Mouse (Mus musculus) CH12.LX (cell line): Measurements from ENCODE around the gene Aldh5a1. TPM values are rescaled to one million over a fixed set of nuclear protein-coding genes. Genes with fewer than 3 reads are reported as not detected.

Experiments
- DNase-seq: peaks from one replicate; pipeline ENCODE4 v3.0.0-alpha.2; 2013; ENCODE audit errors: extremely low read depth
- H3K27ac ChIP-seq: 2 replicates; pipeline ENCODE4 v1.5.1; 2012; ENCODE audit warnings: low read depth, mild to moderate bottlenecking, control low read depth, moderate library complexity; ENCODE audit not compliant: insufficient read depth
- H3K27me3 ChIP-seq: replicated peaks from 2 replicates; pipeline ENCODE3; 2012; ENCODE audit warnings: inconsistent platforms
- H3K36me3 ChIP-seq, 2 experiments: replicated peaks in 1 of 2; 2 replicates each; pipeline versions ENCODE3 to v1.6.1; 2012; ENCODE audit warnings: inconsistent platforms in 1 of 2, low read length in 1 of 2, mild to moderate bottlenecking in 1 of 2, mixed read lengths in 1 of 2, moderate library complexity in 1 of 2; ENCODE audit not compliant: control insufficient read depth in 1 of 2, insufficient read depth in 1 of 2
- H3K4me1 ChIP-seq, 2 experiments: 2 replicates each; pipeline ENCODE4 v1.6.1; 2012; ENCODE audit warnings: inconsistent platforms in 1 of 2, moderate library complexity in 1 of 2; ENCODE audit not compliant: insufficient read depth in 2 of 2, control insufficient read depth in 1 of 2
- H3K4me2 ChIP-seq: 2 replicates; pipeline ENCODE4 v1.6.1; 2012; ENCODE audit warnings: low read depth, mild to moderate bottlenecking, control low read depth; ENCODE audit not compliant: poor library complexity, insufficient read depth, severe bottlenecking
- H3K4me3 ChIP-seq, 3 experiments: fragments of 150-350 bp in 1 of 3; sonication (generic) in 1 of 3; replicated peaks in 1 of 3; 2 replicates each; pipeline versions ENCODE3 to v1.5.1; 2011 to 2012; ENCODE audit warnings: low read depth in 2 of 3, low read length in 2 of 3, mild to moderate bottlenecking in 2 of 3, moderate library complexity in 2 of 3, control low read depth in 1 of 3, improper control_type of control experiment in 1 of 3, inconsistent platforms in 1 of 3, mixed read lengths in 1 of 3; ENCODE audit not compliant: poor library complexity in 1 of 3
- H3K79me2 ChIP-seq: replicated peaks from 2 replicates; pipeline ENCODE4 v1.6.1; 2012; ENCODE audit warnings: mild to moderate bottlenecking, moderate library complexity; ENCODE audit not compliant: control insufficient read depth, poor library complexity, insufficient read depth, severe bottlenecking; ENCODE audit errors: extremely low read depth
- H3K9ac ChIP-seq: 2 replicates; pipeline ENCODE4 v1.6.1; 2012; ENCODE audit warnings: low read depth, mild to moderate bottlenecking, control low read depth, moderate library complexity; ENCODE audit not compliant: insufficient read depth
- H3K9me3 ChIP-seq: replicated peaks from 2 replicates; pipeline ENCODE3; 2012; ENCODE audit warnings: low read length, inconsistent platforms, mixed read lengths
- E2F4 ChIP-seq: IDR thresholded peaks from 2 replicates; pipeline ENCODE4 v1.6.1; 2011; ENCODE audit warnings: low read depth, low read length, improper control_type of control experiment; ENCODE audit not compliant: insufficient replicate concordance
- MXI1 ChIP-seq: IDR thresholded peaks from 2 replicates; pipeline ENCODE4 v1.6.1; 2011; ENCODE audit warnings: mild to moderate bottlenecking, low read depth, low read length, improper control_type of control experiment
- RAD21 ChIP-seq: IDR thresholded peaks from 2 replicates; pipeline ENCODE4 v1.6.1; 2011; ENCODE audit warnings: low read depth, mild to moderate bottlenecking, low read length, improper control_type of control experiment, moderate library complexity
- SIN3A ChIP-seq: IDR thresholded peaks from 2 replicates; pipeline ENCODE4 v1.6.1; 2012; ENCODE audit warnings: low read length, improper control_type of control experiment, inconsistent platforms
- SMC3 ChIP-seq: IDR thresholded peaks from 2 replicates; pipeline ENCODE4 v1.6.1; 2011; ENCODE audit warnings: low read depth, low read length, improper control_type of control experiment
- TBP ChIP-seq: conservative IDR thresholded peaks from 2 replicates; pipeline ENCODE4 v1.6.1; 2011; ENCODE audit warnings: low read depth, low read length, improper control_type of control experiment
- dilution Hi-C: fragments of 300-500 bp; cut with MboI; formaldehyde crosslinking; loops from 2 replicates; pipeline ENCODE4 v1.14.3; 2020; ENCODE audit warnings: low sequenced_read_pairs; ENCODE audit not compliant: extremely low pct_unique_long_range_greater_than_20kb, extremely low pct_ligation_motif_present
- in situ Hi-C: fragments of 300-500 bp; cut with MboI; formaldehyde crosslinking; loops from 3 replicates; pipeline ENCODE4 v1.14.3; 2019; ENCODE audit warnings: low sequenced_read_pairs, low pct_ligation_motif_present, low pct_unique_long_range_greater_than_20kb, mixed read lengths
- polyA plus RNA-seq: library from polyadenylated mRNA; unstranded; fragments of >175 nt; gene quantifications from 2 replicates; pipeline ENCODE4 v1.2.1, GENCODE M21; 2012; ENCODE audit warnings: low read depth; ENCODE audit not compliant: insufficient read length
- total RNA-seq, 2 experiments: library from RNA; depleted of rRNA; stranded (reverse); fragments of 300-350 nt in 1 of 2; fragments of >200 nt in 1 of 2; gene quantifications; 2 replicates each; pipeline ENCODE4 v1.2.3; 2012 to 2014

The Aldh5a1 gene
- total and polyA plus RNA-seq, 3 experiments: 0.36 to 2.4 (median 1.3) TPM

DNA sequence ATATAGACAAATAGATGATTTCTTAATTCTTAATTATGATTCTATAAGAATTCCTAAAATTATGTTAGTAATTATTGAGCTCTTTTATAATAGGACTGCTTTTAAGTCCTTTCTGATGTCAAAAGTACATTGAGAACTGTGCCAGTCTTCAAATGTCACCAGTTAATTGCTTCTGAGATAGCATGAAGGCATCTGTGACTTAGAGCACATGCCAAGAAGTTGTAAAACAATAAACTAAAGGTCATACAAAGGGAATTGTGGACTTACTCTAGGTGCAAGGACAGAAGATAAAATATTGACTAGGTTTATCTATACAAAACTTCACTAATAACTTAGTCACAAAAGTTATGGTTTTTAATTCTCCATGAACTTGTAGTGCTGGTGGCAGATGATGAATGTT is 78.3 kb downstream of the Aldh5a1 start:
- H3K4me2 ChIP-seq: no peak overlapping the region
- dilution Hi-C loops (no loop called here), in situ Hi-C loops (no loop called here)
- TF ChIP-seq TBP: no peak
- no peak for TF ChIP-seq E2F4
- no peak for TF ChIP-seq SIN3A
- TF ChIP-seq MXI1: no peak
- TF ChIP-seq RAD21: no peak
- no peak for TF ChIP-seq SMC3
- no peaks in the 10 kb centered on the region for H3K79me2 ChIP-seq
- no peaks in the 10 kb centered on the region for H3K27me3 ChIP-seq
- H3K4me3 ChIP-seq: no peak overlapping the region
- no peaks in the 10 kb centered on the region for H3K36me3 ChIP-seq
- no peak overlapping the region for H3K27ac ChIP-seq
- no peaks in the 10 kb centered on the region for H3K9me3 ChIP-seq
- DNase-seq: no peak
- H3K9ac ChIP-seq: no peak overlapping the region
- 0 out of 4 replicates have a peak, but pooled peaks cover 0 to 3% of the 10 kb centered on the region in 2 experiments for H3K4me1 ChIP-seq

Other genes with a start within 250 kb of the Aldh5a1 start
- not detected in 2 replicates for gene Armh2, start 196.4 kb downstream of the Aldh5a1 start, total RNA-seq (2012; rRNA removed)
- not detected in 2 replicates for gene Armh2, start 196.4 kb downstream of the Aldh5a1 start, total RNA-seq (2014; rRNA removed)
- not detected in 2 replicates for gene Armh2, start 196.4 kb downstream of the Aldh5a1 start, polyA plus RNA-seq
- 117 and 138 TPM in 2 replicates for gene Gmnn, start 175.7 kb downstream of the Aldh5a1 start, total RNA-seq (2012; rRNA removed)
- gene Gmnn, start 175.7 kb downstream of the Aldh5a1 start, total RNA-seq (2014; rRNA removed): 166 and 191 TPM in 2 replicates
- gene Gmnn, start 175.7 kb downstream of the Aldh5a1 start, polyA plus RNA-seq: 164 and 166 TPM in 2 replicates
- 21.8 and 28.3 TPM in 2 replicates for gene BC005537, start 136.0 kb downstream of the Aldh5a1 start, total RNA-seq (2012; rRNA removed)
- gene BC005537, start 136.0 kb downstream of the Aldh5a1 start, total RNA-seq (2014; rRNA removed): 37.0 and 39.0 TPM in 2 replicates
- 47.5 and 47.7 TPM in 2 replicates for gene BC005537, start 136.0 kb downstream of the Aldh5a1 start, polyA plus RNA-seq
- gene Acot13, start 106.1 kb downstream of the Aldh5a1 start, total RNA-seq (2012; rRNA removed): 46.0 and 50.5 TPM in 2 replicates
- 36.0 and 37.1 TPM in 2 replicates for gene Acot13, start 106.1 kb downstream of the Aldh5a1 start, total RNA-seq (2014; rRNA removed)
- 45.5 and 46.7 TPM in 2 replicates for gene Acot13, start 106.1 kb downstream of the Aldh5a1 start, polyA plus RNA-seq
- gene Tdp2, start 106.0 kb downstream of the Aldh5a1 start, total RNA-seq (2012; rRNA removed): 37.4 and 38.0 TPM in 2 replicates
- gene Tdp2, start 106.0 kb downstream of the Aldh5a1 start, total RNA-seq (2014; rRNA removed): 96.6 and 116 TPM in 2 replicates
- 44.5 and 54.5 TPM in 2 replicates for gene Tdp2, start 106.0 kb downstream of the Aldh5a1 start, polyA plus RNA-seq
- gene D130043K22Rik, start 92.5 kb downstream of the Aldh5a1 start, total RNA-seq (2012; rRNA removed): 0.08 and 0.25 TPM in 2 replicates
- 0.05 and 0.08 TPM in 2 replicates for gene D130043K22Rik, start 92.5 kb downstream of the Aldh5a1 start, total RNA-seq (2014; rRNA removed)
- gene D130043K22Rik, start 92.5 kb downstream of the Aldh5a1 start, polyA plus RNA-seq: 0.04 and 0.16 TPM in 2 replicates
- 1.0 and 1.4 TPM in 2 replicates for gene Gpld1, start 5.5 kb upstream of the Aldh5a1 start, total RNA-seq (2012; rRNA removed)
- gene Gpld1, start 5.5 kb upstream of the Aldh5a1 start, total RNA-seq (2014; rRNA removed): 0.30 and 0.34 TPM in 2 replicates
- 0.23 and 0.57 TPM in 2 replicates for gene Gpld1, start 5.5 kb upstream of the Aldh5a1 start, polyA plus RNA-seq
- 12.6 and 15.5 TPM in 2 replicates for gene Mrs2, start 82.7 kb upstream of the Aldh5a1 start, total RNA-seq (2012; rRNA removed)
- 12.1 TPM in 2 replicates for gene Mrs2, start 82.7 kb upstream of the Aldh5a1 start, total RNA-seq (2014; rRNA removed)
- gene Mrs2, start 82.7 kb upstream of the Aldh5a1 start, polyA plus RNA-seq: 29.5 and 38.8 TPM in 2 replicates
- not detected in 2 replicates for gene Dcdc2a, start 118.3 kb upstream of the Aldh5a1 start, total RNA-seq (2012; rRNA removed)
- gene Dcdc2a, start 118.3 kb upstream of the Aldh5a1 start, total RNA-seq (2014; rRNA removed): not detected in 2 replicates
- not detected in 2 replicates for gene Dcdc2a, start 118.3 kb upstream of the Aldh5a1 start, polyA plus RNA-seq